In the genomic region with DNA sequence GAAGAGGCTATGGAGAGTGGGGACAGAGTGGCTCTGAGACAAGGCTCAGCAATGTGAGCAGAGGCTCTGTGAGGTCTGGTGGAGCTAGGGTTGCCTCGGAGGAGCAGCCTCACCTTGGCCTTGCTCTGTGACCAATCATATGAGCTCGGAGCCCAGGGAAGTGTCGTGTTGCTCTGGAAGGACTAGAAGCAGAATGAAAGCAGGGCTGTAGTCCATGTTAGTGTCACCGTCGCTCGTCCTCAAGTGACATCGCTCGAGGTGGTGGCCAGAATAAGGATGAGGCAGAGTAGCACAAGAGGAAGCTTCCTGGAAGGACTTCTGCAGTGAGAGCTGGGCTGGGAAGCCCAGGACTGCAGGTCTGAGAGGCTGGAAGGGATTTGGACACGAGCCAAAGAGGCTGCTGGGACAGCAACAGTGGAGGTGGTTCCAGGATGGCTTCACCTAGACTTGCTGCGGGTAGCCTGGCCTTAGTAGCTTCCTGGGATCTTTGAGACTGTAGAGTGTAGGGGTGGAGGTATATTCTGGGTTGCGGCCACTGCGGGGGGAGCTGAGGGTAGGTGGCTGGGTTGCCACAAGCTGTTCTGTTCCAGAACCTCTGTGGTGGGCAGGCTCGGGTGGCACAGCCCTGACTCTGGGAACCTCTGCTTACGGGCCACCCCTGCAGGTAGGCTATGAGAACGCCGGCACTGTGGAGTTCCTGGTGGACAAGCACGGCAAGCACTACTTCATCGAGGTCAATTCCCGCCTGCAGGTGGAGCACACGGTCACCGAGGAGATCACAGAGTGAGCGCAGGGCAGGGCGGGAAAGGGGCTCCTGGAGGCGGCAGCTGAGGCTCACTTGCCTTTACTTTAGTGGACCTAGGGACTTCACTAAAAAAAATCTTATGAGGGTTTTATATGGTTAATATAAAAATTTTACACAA, we compare ENCODE assay signal across 8 mouse cellular contexts. TPM values are rescaled to one million over a fixed set of nuclear protein-coding genes. Genes with fewer than 3 reads are reported as not detected.
A peak's percentile ranks its signal among the peaks of the same experiment; 100 is the strongest.
DNase-seq lines count a peak whose midpoint lies in the region; ATAC-seq and TF ChIP-seq lines count a peak whose summit lies in the region.
"Had no signal": no experiment of that assay in that cellular context is flagged by ENCODE, and none has a peak within 500 bp of the region (broad histone marks: within the 10 kb centered on the region; RNA-seq: fewer than 3 reads in every experiment).

No protein-coding gene starts in this region.

- H3K27me3 ChIP-seq in testis, adult 2 months (ENCODE audit: control insufficient read depth, insufficient read depth, low read length), result no peaks in the 10 kb centered on the region
- H3K27me3 ChIP-seq in embryonic facial prominence, embryonic 10.5 days (replicated peaks; ENCODE audit: low read depth, poor library complexity, severe bottlenecking), result no peaks in the 10 kb centered on the region
- no peaks in the 10 kb centered on the region for H3K27me3 ChIP-seq in intestine, postnatal 0 days (replicated peaks; ENCODE audit: control insufficient read depth, insufficient read depth, low read length)
- H3K27me3 ChIP-seq in liver, embryonic 16.5 days (ENCODE audit: control insufficient read depth, insufficient read depth, low read depth, low read length), result no peaks in the 10 kb centered on the region

- peak; percentile 10; the same call in 1 of the 2 replicates for TF ChIP-seq CTCF in testis, adult 2 months (IDR thresholded peaks at IDR 0.05; ENCODE audit: control insufficient read depth, insufficient read depth, insufficient replicate concordance, low read depth, low read length)
- peak; percentile 83 for TF ChIP-seq CTCF in intestine, postnatal 0 days (IDR thresholded peaks at IDR 0.05; ENCODE audit: low read depth)

- no peak for DNase-seq in testis, postnatal 14 days (ENCODE audit: low spot score)
- peak; percentile 69 for DNase-seq in embryonic facial prominence, embryonic 10.5 days (ENCODE audit: low spot score)
- DNase-seq in testis, postnatal 10 days (ENCODE audit: low spot score), result peak; percentile 70
- DNase-seq in right cerebral cortex, postnatal 25 days, result no peak

- WGBS in embryonic facial prominence, embryonic 10.5 days, result 43% methylated on average over 24 of the region's 24 CpGs
- 33% methylated on average over 24 of the region's 24 CpGs for WGBS in intestine, postnatal 0 days
- WGBS in liver, embryonic 16.5 days (ENCODE audit: insufficient replicate concordance), result 41% methylated on average over 24 of the region's 24 CpGs

- H3K4me2 ChIP-seq in intestine, postnatal 0 days (replicated peaks; ENCODE audit: low read depth), result 0 out of 2 replicates have a peak overlapping the region, but pooled peaks have one; percentile 17
- H3K4me2 ChIP-seq in liver, embryonic 16.5 days (ENCODE audit: low read depth, low read length), result no peak overlapping the region

- H3K27ac ChIP-seq in testis, adult 2 months (ENCODE audit: control insufficient read depth, insufficient read depth, low read depth, low read length), result no peak overlapping the region
- 0 out of 2 replicates have a peak overlapping the region, but pooled peaks have one; percentile 14 for H3K27ac ChIP-seq in embryonic facial prominence, embryonic 10.5 days (replicated peaks)
- no peak overlapping the region for H3K27ac ChIP-seq in intestine, postnatal 0 days (ENCODE audit: low read depth, low read length)
- H3K27ac ChIP-seq in liver, embryonic 16.5 days (ENCODE audit: low read length), result no peak overlapping the region

- no peak for TF ChIP-seq POLR2A in testis, adult 2 months (IDR thresholded peaks at IDR 0.05; ENCODE audit: control insufficient read depth, low read depth, low read length)

- no peak overlapping the region for H3K9ac ChIP-seq in intestine, postnatal 0 days (ENCODE audit: low read depth, low read length)
- peak overlapping the region; percentile 20; the same call in 1 of the 2 replicates for H3K9ac ChIP-seq in liver, embryonic 16.5 days (ENCODE audit: low read depth, low read length)

- H3K9me3 ChIP-seq in embryonic facial prominence, embryonic 10.5 days, result no peaks in the 10 kb centered on the region
- no peaks in the 10 kb centered on the region for H3K9me3 ChIP-seq in intestine, postnatal 0 days (ENCODE audit: control insufficient read depth)
- H3K9me3 ChIP-seq in liver, embryonic 16.5 days (replicated peaks; ENCODE audit: control insufficient read depth, low read length), result no peaks in the 10 kb centered on the region

- no peaks in the 10 kb centered on the region for H3K4me1 ChIP-seq in testis, adult 2 months (ENCODE audit: control insufficient read depth, insufficient read depth, low read length)
- peaks cover 13% of the 10 kb centered on the region for H3K4me1 ChIP-seq in embryonic facial prominence, embryonic 10.5 days
- no peaks in the 10 kb centered on the region for H3K4me1 ChIP-seq in intestine, postnatal 0 days (replicated peaks; ENCODE audit: control insufficient read depth, insufficient read depth, low read length)
- H3K4me1 ChIP-seq in liver, embryonic 16.5 days (ENCODE audit: control insufficient read depth, low read depth, low read length), result peaks cover 13% of the 10 kb centered on the region

- no peaks in the 10 kb centered on the region for H3K36me3 ChIP-seq in testis, adult 2 months (ENCODE audit: control insufficient read depth, insufficient read depth, low read length)
- no peaks in the 10 kb centered on the region for H3K36me3 ChIP-seq in embryonic facial prominence, embryonic 10.5 days (replicated peaks)
- no peaks in the 10 kb centered on the region for H3K36me3 ChIP-seq in intestine, postnatal 0 days (ENCODE audit: control insufficient read depth, insufficient read depth)
- H3K36me3 ChIP-seq in liver, embryonic 16.5 days (ENCODE audit: control insufficient read depth, insufficient read depth), result 0 out of 2 replicates have a peak, but pooled peaks cover 2% of the 10 kb centered on the region

- no peak overlapping the region for H3K4me3 ChIP-seq in testis, adult 2 months (ENCODE audit: control insufficient read depth, low read depth, low read length)
- H3K4me3 ChIP-seq in embryonic facial prominence, embryonic 10.5 days, result 0 out of 2 replicates have a peak overlapping the region, but pooled peaks have one; percentile 8
- no peak overlapping the region for H3K4me3 ChIP-seq in intestine, postnatal 0 days (ENCODE audit: low read depth, low read length)
- no peak overlapping the region for H3K4me3 ChIP-seq in liver, embryonic 16.5 days (ENCODE audit: low read depth, low read length)
- H3K4me3 ChIP-seq: erythroblast, embryonic 14.5 days had no signal

- peak; percentile 61 for ATAC-seq in intestine, postnatal 0 days
- ATAC-seq in liver, embryonic 16.5 days (ENCODE audit: low read depth), result peak; percentile 53

RNA-seq across cellular contexts. Expression of gene Lrfn4, which starts 11.4 kb away (rescaled TPM):
- polyA plus RNA-seq in testis, adult 2 months (2012; rRNA removed), result 1.7 and 1.9 TPM in 2 replicates
- polyA plus RNA-seq in embryonic facial prominence, embryonic 10.5 days (2016; fragmentation: Nextera tagmentation; extraction: Ambion mirVana), result 6.8 TPM in 2 replicates
- polyA plus RNA-seq in intestine, postnatal 0 days (2015; fragmentation: Nextera tagmentation; extraction: Ambion mirVana), result 4.6 and 4.8 TPM in 2 replicates
- 0.23 and 0.28 TPM in 2 replicates for polyA plus RNA-seq in liver, embryonic 16.5 days (2015; fragmentation: Nextera tagmentation; extraction: Ambion mirVana)

RNA-seq across cellular contexts. Expression of gene Rce1, which starts 21.4 kb away (rescaled TPM):
- 41.2 and 43.7 TPM in 2 replicates for polyA plus RNA-seq in testis, adult 2 months (2012; rRNA removed)
- 75.5 and 82.9 TPM in 2 replicates for polyA plus RNA-seq in embryonic facial prominence, embryonic 10.5 days (2016; fragmentation: Nextera tagmentation; extraction: Ambion mirVana)
- polyA plus RNA-seq in intestine, postnatal 0 days (2015; fragmentation: Nextera tagmentation; extraction: Ambion mirVana), result 37.0 and 37.4 TPM in 2 replicates
- polyA plus RNA-seq in liver, embryonic 16.5 days (2015; fragmentation: Nextera tagmentation; extraction: Ambion mirVana), result 22.5 and 23.5 TPM in 2 replicates

Comparison
In these comparisons a context has a peak if more than half of its experiments do, and no peak if none do; other contexts are left out.
1. DNase-seq: peak in embryonic facial prominence, embryonic 10.5 days (single experiment) and testis, postnatal 10 days (single experiment); none in testis, postnatal 14 days (single experiment) and right cerebral cortex, postnatal 25 days (single experiment).